In genomic region chr6:144781431-144782030, GRCm38 (mm10) we compare ENCODE assay signal across 8 mouse cellular contexts. TPM values are rescaled to one million over a fixed set of nuclear protein-coding genes. Genes with fewer than 3 reads are reported as not detected.
DNase-seq lines count a peak whose midpoint lies in the region; ATAC-seq and TF ChIP-seq lines count a peak whose summit lies in the region.

Gene Sox5 (minus strand): TSS chr6:144781977.

- peak within 1 kb of the TSS; percentile 81 for H3K4me3 ChIP-seq in bone marrow, adult 2 months (replicated peaks; ENCODE audit: control insufficient read depth, low read depth, low read length)
- H3K4me3 ChIP-seq in forebrain, embryonic 15.5 days = peak within 1 kb of the TSS; percentile 73
- peak within 1 kb of the TSS; percentile 51 to 52 for H3K4me3 ChIP-seq in liver, embryonic 14.5 days (ENCODE audit: insufficient read depth in 1 of 2, low read depth in 2 of 2, low read length in 2 of 2)
- peak within 1 kb of the TSS; percentile 74 for H3K4me3 ChIP-seq in stomach, postnatal 0 days (ENCODE audit: low read depth, low read length)

- no peak for TF ChIP-seq EP300 in liver, embryonic 14.5 days (IDR thresholded peaks at IDR 0.05; ENCODE audit: low read depth)
- no peak for TF ChIP-seq EP300 in stomach, postnatal 0 days (optimal IDR thresholded peaks at IDR 0.05)

- no peak for TF ChIP-seq POLR2A in bone marrow, adult 2 months (IDR thresholded peaks at IDR 0.05; ENCODE audit: borderline replicate concordance, control insufficient read depth, low read depth, low read length)

- DNase-seq in heart, postnatal 10 days = peak; percentile 66 to 68
- DNase-seq in kidney, postnatal 36 days = peak; percentile 31 to 66
- DNase-seq in liver, embryonic 14.5 days (ENCODE audit: low read depth in 3 of 3, low spot score in 3 of 3) = no peak
- DNase-seq in neural tube, embryonic 10.5 days (ENCODE audit: extremely low spot score, low spot score) = peak; percentile 79
- peak; percentile 61 for DNase-seq in stomach, postnatal 0 days (ENCODE audit: low spot score)

- WGBS in bone marrow, adult 2 months = under 1% methylated on average over 47 of the region's 47 CpGs
- 1% methylated on average over 46 of the region's 47 CpGs for WGBS in forebrain, embryonic 15.5 days
- WGBS in liver, embryonic 14.5 days (ENCODE audit: insufficient replicate concordance) = under 1% methylated on average over 46 of the region's 47 CpGs
- 0% methylated on average over 43 of the region's 47 CpGs for WGBS in stomach, postnatal 0 days

- no peaks in the 10 kb centered on the region for H3K27me3 ChIP-seq in forebrain, embryonic 15.5 days
- peaks cover 21% of the 10 kb centered on the region for H3K27me3 ChIP-seq in liver, embryonic 14.5 days (ENCODE audit: control insufficient read depth, insufficient read depth, low read length)
- no peaks in the 10 kb centered on the region for H3K27me3 ChIP-seq in stomach, postnatal 0 days (ENCODE audit: control insufficient read depth, insufficient read depth, low read length)

- no peaks in the 10 kb centered on the region for H3K9me3 ChIP-seq in forebrain, embryonic 15.5 days
- no peaks in the 10 kb centered on the region for H3K9me3 ChIP-seq in liver, embryonic 14.5 days (ENCODE audit: control insufficient read depth, low read length)
- no peaks in the 10 kb centered on the region for H3K9me3 ChIP-seq in stomach, postnatal 0 days (ENCODE audit: control insufficient read depth, low read length)

- H3K36me3 ChIP-seq in forebrain, embryonic 15.5 days = no peaks in the 10 kb centered on the region
- H3K36me3 ChIP-seq in liver, embryonic 14.5 days (replicated peaks; ENCODE audit: control insufficient read depth, insufficient read depth, low read depth) = no peaks in the 10 kb centered on the region
- no peaks in the 10 kb centered on the region for H3K36me3 ChIP-seq in stomach, postnatal 0 days (ENCODE audit: control insufficient read depth, insufficient read depth, low read length)

- H3K9ac ChIP-seq in forebrain, embryonic 15.5 days (replicated peaks) = peak within 1 kb of the TSS; percentile 87
- H3K9ac ChIP-seq in liver, embryonic 14.5 days (replicated peaks) = no peak within 1 kb of the TSS; the same call in 1 of the 2 replicates
- H3K9ac ChIP-seq in stomach, postnatal 0 days (ENCODE audit: low read length) = peak within 1 kb of the TSS; percentile 77

- intact Hi-C loops in heart, postnatal 10 days (cut with DNase I) = no loop called here

- H3K27ac ChIP-seq in bone marrow, adult 2 months (ENCODE audit: control insufficient read depth, insufficient read depth, low read depth, low read length, poor library complexity) = no peak within 1 kb of the TSS
- peak within 1 kb of the TSS; percentile 84 for H3K27ac ChIP-seq in forebrain, embryonic 15.5 days (replicated peaks)
- H3K27ac ChIP-seq in liver, embryonic 14.5 days = no peak within 1 kb of the TSS
- H3K27ac ChIP-seq in stomach, postnatal 0 days (replicated peaks) = peak within 1 kb of the TSS; percentile 66

- peak within 1 kb of the TSS; percentile 76 for H3K4me2 ChIP-seq in forebrain, embryonic 15.5 days (replicated peaks)
- H3K4me2 ChIP-seq in liver, embryonic 14.5 days (ENCODE audit: low read depth) = peak within 1 kb of the TSS; percentile 61
- H3K4me2 ChIP-seq in stomach, postnatal 0 days (replicated peaks; ENCODE audit: low read depth) = peak within 1 kb of the TSS; percentile 98

- ATAC-seq in CD4-positive, CD25-positive, alpha-beta regulatory T cell, adult 4 months = peak; percentile 34
- ATAC-seq in forebrain, embryonic 15.5 days (replicated peaks) = peak; percentile 82
- peak; percentile 36; the same call in 1 of the 2 replicates for ATAC-seq in liver, embryonic 14.5 days (ENCODE audit: insufficient read depth)
- peak; percentile 70 for ATAC-seq in stomach, postnatal 0 days (ENCODE audit: low FRiP score, low TSS enrichment)

- TF ChIP-seq CTCF in bone marrow, adult 2 months (IDR thresholded peaks at IDR 0.05; ENCODE audit: control insufficient read depth, insufficient read depth, low read length) = no peak
- no peak for TF ChIP-seq CTCF in liver, embryonic 14.5 days (IDR thresholded peaks at IDR 0.05; ENCODE audit: low read depth)
- peak; percentile 15; the same call in 1 of the 2 replicates for TF ChIP-seq CTCF in stomach, postnatal 0 days (IDR thresholded peaks at IDR 0.05; ENCODE audit: low read depth)

- no peaks in the 10 kb centered on the region; the same call in 1 of the 2 replicates for H3K4me1 ChIP-seq in bone marrow, adult 2 months (ENCODE audit: control insufficient read depth, insufficient read depth, low read length)
- H3K4me1 ChIP-seq in forebrain, embryonic 15.5 days = peaks cover 32% of the 10 kb centered on the region
- no peaks in the 10 kb centered on the region for H3K4me1 ChIP-seq in liver, embryonic 14.5 days (replicated peaks; ENCODE audit: control insufficient read depth in 2 of 2, insufficient read depth in 2 of 2, low read length in 1 of 2)
- peaks cover 2% of the 10 kb centered on the region; the same call in 1 of the 2 replicates for H3K4me1 ChIP-seq in stomach, postnatal 0 days (replicated peaks; ENCODE audit: control insufficient read depth, insufficient read depth)

RNA-seq across cellular contexts. Expression of gene Sox5, which starts in this region (rescaled TPM):
- polyA plus RNA-seq in CD4-positive, CD25-positive, alpha-beta regulatory T cell, adult 4 months (2017; shearing (Covaris generic)) = under 1 TPM; 0.07 to 0.08 TPM
- polyA plus RNA-seq in bone marrow, adult 2 months (2011; ENCODE audit: insufficient read depth, insufficient read length, low replicate concordance, missing spikeins) = 1.1 TPM in 1 of 2 replicates, not detected in the other
- polyA plus RNA-seq in forebrain, embryonic 15.5 days (2015; fragmentation: Nextera tagmentation; extraction: Ambion mirVana) = 239 and 259 TPM in 2 replicates
- total RNA-seq in heart, postnatal 10 days (2021) = 1 to 10 TPM; 3.4 to 5.5 TPM
- polyA plus RNA-seq in liver, embryonic 14.5 days (2012; rRNA removed) = 0.68 and 1.6 TPM in 2 replicates
- polyA plus RNA-seq in liver, embryonic 14.5 days (2014; fragmentation: Nextera tagmentation; extraction: Ambion mirVana) = 1.7 and 2.4 TPM in 2 replicates
- polyA plus RNA-seq in stomach, postnatal 0 days (2015; fragmentation: Nextera tagmentation; extraction: Ambion mirVana) = 9.0 and 9.8 TPM in 2 replicates

Comparison
In these comparisons a context has a peak if more than half of its experiments do, and no peak if none do; other contexts are left out.
1. RNA of gene Sox5 (polyA plus RNA-seq): 239 to 259 TPM in forebrain, embryonic 15.5 days; 9.0 to 9.8 TPM in stomach, postnatal 0 days, 0.68 to 2.4 TPM in liver, embryonic 14.5 days, 1.1 TPM in bone marrow, adult 2 months and 0.07 to 0.08 TPM in CD4-positive, CD25-positive, alpha-beta regulatory T cell, adult 4 months; every median in the first group is over 10 times any median in the second.
2. Peak in ATAC-seq in CD4-positive, CD25-positive, alpha-beta regulatory T cell, adult 4 months; RNA of the gene not detected or under 1 TPM.
3. H3K27ac ChIP-seq: peak in forebrain, embryonic 15.5 days (single experiment) and stomach, postnatal 0 days (single experiment); none in bone marrow, adult 2 months (single experiment) and liver, embryonic 14.5 days (single experiment).
4. DNase-seq: peak in heart, postnatal 10 days (2 of 2), kidney, postnatal 36 days (2 of 2), neural tube, embryonic 10.5 days (single experiment) and stomach, postnatal 0 days (single experiment); none in liver, embryonic 14.5 days (0 of 3).
5. Peak in every context shown above with its lines, with median percentiles within 50 percentile points of each other: ATAC-seq, H3K4me3 ChIP-seq and H3K4me2 ChIP-seq.